Mouse (Mus musculus) natural killer cell, adult 2 months (primary cell): ENCODE results near the gene Dynlt1c.
"Not testable (repeated sequence)": the region's sequence is repeated elsewhere in the genome, so short reads cannot be mapped to it uniquely, and the experiment has no call there.

Experiments used
- DNase-seq, 2 experiments: peaks; one replicate each; pipeline ENCODE4 v3.0.0; 2022; ENCODE audit warnings: low spot score in 2 of 2

Dynlt1c gene

DNA sequence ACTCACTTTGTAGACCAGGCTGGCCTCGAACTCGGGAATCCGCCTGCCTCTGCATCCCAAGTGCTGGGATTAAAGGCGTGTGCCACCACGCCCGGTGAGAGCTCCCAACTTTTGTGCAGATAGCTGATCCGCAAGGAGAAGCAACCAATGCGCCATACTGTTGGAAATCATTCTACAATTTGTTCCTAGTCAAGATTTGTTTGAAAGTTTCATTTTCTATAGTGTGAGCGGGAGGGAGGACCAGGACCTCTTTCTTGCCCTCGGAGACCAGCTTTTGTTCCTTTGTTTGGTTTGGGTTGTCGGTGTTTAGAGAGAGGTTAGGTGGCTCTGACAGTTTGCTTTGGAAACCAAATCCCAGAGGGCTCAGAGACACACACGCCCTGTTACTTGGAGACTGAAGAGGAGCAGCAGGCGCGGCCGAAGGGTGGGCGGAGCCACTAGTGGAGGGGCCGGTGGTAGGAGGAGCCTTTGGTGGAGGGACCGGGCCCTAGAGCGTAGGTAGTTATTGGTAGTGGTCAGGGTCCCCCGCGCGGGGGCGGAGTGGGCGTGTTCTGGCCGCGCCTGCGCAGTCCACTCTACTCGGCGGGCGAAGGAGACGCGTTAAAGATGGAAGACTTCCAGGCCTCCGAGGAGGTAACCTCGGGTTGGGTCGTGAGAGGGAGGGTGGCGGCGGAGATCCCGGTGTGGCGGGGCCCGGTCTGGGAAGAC, at the start of gene Dynlt1c:
TSS of gene Dynlt1c (plus strand) at position 468 of the 708 bp plus-strand sequence.
- DNase-seq: peak; percentile 74 to 78

DNA sequence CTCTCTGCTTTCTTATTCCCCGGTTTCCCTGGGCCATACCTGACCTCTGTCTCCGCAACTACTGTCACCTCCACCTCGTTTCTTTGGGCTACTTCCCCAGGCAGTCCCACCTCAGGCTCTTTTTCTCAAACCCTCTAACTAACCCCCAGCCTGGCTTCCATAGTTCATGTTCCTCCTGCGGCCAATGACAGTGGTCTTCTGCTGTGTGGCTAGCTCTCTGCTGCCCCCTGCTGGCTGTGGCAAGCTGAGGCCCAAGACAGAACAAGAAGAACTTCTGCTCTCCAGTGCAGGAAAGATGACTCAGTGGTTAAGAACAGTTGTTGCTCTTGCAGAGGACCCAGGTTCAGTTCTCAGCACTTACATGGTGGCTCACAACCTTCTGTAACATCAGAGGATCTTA, 47.7 kb upstream of the Dynlt1c start:
- not testable (repeated sequence) for DNase-seq

- DNase-seq: not testable (repeated sequence)
Observed at GRCm38 (mm10) chr17:6554243-6554642, 47.2 kb upstream of the Dynlt1c start.

GRCm38 (mm10) chr17:6559447-6560133, 41.9 kb upstream of the Dynlt1c start:
- not testable (repeated sequence) for DNase-seq

DNA sequence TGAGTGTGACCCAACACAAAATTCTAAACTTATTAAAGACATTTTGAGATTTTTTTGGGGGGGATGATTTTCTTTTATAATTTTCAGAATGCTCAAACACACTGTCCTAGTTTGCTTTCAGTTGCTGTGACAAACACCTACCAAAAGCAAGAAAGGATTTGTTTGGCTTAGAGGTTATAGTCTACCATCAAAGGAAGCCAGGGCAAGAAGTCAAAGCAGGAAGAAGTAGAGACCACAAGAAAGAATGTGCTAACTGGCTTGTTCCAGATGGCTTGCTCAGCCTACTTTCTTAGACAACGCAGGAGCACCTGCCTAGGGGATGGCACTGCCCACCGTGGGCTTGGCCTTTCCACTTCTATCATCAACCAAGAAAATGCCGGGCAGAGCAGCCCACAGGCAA, 36.6 kb upstream of the Dynlt1c start:
- not testable (repeated sequence) for DNase-seq

DNA sequence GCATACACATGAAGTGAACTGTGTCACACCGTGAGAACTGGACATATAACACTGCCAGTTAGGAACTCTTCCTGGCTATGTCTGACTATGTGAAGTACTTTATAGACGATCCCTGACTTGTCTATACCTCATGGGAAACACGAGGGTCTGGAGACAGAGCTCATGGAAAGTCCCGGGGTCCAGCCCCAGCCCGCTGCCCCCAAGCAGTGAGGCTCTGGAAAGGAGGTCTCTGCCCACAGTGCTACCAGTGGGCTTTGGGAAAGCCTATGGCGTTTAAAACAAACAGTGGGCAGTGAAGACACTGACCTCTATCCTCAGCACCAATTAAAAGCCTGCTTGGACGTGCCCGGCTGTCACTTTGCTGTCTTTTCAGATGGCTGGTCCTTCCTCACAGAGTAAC, 33.6 kb upstream of the Dynlt1c start:
- not testable (repeated sequence) for DNase-seq

DNA sequence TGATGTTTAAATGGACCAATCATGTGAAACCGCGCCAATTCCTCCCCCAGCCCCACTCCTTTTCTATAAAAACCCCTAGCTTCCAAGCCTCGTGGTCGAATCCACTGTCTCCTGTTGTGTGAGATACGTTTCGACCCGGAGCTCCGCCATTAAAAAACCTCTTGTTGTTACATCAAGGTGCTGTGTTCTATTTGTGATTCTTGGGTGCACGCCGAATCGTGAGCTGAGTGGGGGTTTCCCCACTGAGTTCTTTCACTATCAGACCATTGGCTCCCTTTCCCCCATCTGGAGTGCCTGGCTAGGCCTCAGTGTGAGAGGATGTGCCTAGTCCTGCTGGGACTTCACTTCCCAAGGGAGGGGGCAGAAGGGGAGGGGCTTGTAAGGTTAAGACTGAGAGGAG, 30.2 kb upstream of the Dynlt1c start:
- not testable (repeated sequence) for DNase-seq

GRCm38 (mm10) chr17:6572202-6572601, 29.3 kb upstream of the Dynlt1c start:
- not testable (repeated sequence) for DNase-seq

DNA sequence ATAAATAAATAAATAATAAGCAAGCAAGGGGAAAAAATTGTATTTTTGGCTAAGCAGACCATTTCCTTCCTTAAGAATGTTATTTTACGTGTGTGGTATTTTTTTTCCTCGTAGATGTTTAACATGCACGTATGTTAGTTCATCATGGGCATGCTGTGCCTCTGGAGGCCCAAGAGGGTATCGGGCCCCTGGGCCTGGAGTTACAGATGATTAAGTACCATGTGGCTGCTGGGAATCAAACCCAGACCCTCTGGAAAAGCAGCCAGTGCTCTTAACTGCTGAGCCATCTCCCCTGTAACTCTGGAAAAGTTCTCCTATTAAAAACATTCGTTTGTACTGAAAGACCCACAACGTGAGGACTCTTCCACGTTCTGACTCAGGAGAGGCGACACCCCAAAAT, 26.1 kb upstream of the Dynlt1c start:
- not testable (repeated sequence) for DNase-seq

- DNase-seq: not testable (repeated sequence)
Observed at GRCm38 (mm10) chr17:6588672-6589071, 12.8 kb upstream of the Dynlt1c start.

DNA sequence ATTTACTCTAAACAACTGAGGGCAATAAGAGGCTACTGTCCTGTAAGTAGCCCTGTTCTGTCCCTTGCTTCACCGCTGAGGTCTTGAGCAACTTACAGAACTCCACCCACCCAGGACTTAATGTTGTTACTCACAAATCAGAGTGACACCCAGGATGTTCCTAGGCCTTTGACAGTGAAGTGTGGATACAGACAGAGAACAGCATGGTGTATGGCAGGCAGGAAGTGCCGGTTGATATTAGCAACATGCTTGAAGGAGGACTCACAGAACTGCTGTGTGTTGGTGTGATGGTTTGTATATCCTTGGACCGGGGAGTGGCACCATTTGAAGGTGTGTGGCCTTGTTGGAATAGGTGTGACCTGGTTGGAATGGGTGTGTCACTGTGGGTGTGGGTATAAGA, 9.4 kb upstream of the Dynlt1c start:
- DNase-seq: not testable (repeated sequence)

DNA sequence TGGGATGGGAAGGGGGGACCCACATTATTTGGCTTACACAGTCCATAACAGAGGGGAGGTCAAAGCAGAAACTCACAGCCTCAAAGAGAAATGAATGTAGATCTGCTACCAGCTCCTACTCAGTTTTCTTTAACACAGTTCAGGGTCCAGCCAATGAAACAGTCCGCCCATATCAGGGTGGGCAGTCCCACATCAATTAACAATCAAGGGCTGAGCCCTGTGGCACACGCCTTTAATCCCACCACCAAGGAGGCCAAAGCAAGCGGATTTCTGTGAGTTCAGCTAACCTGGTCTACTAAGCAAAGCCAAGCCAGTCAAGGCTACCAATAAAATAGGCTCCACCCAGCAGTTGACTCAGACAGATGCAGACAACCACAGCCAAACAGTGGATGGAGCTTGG, 7.6 kb upstream of the Dynlt1c start:
- not testable (repeated sequence) for DNase-seq

DNA sequence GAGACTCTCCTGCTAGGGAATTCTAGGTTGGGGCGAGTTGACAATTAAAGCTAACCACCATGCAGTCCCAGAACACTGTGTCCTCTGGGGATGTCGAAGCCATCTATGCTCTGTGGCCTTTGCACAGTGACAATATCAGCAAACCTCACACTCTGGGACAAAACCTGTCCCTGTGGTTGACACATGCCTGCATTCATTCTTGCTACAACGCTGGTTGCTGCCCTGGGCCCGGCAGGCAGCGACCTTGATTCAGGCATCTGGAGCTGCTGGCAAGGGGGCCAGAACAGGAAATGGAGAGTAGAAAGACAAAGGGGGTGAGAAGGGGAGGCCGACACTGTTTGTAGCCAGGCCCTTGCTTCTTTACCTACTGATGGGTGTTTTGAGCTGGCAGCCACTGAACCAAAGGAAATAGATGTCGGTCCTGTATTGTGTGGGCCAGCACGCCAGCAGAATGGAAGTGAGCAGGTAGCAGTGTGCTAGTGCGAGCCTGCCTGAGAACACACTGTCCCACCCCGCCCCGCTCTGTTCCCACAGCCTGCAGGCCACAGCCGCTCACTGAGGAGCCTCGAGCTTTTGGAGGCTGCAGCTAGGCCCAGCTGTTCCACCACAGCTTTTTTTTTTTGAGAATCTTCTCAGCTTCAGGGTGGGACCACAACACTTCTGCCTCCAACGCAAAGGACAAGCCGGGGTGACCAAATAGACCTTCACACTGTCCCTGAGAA, 5.5 kb upstream of the Dynlt1c start:
- DNase-seq: peak; percentile 69 to 85

GRCm38 (mm10) chr17:6598356-6598755, 3.1 kb upstream of the Dynlt1c start:
- peak; percentile 70 to 81 for DNase-seq

GRCm38 (mm10) chr17:6600216-6600911, 1.1 kb upstream of the Dynlt1c start:
- DNase-seq: not testable (repeated sequence)

GRCm38 (mm10) chr17:6602205-6602604, 734 bp downstream of the Dynlt1c start:
- not testable (repeated sequence) for DNase-seq

GRCm38 (mm10) chr17:6605347-6605746, 3.9 kb downstream of the Dynlt1c start:
- not testable (repeated sequence) for DNase-seq

DNA sequence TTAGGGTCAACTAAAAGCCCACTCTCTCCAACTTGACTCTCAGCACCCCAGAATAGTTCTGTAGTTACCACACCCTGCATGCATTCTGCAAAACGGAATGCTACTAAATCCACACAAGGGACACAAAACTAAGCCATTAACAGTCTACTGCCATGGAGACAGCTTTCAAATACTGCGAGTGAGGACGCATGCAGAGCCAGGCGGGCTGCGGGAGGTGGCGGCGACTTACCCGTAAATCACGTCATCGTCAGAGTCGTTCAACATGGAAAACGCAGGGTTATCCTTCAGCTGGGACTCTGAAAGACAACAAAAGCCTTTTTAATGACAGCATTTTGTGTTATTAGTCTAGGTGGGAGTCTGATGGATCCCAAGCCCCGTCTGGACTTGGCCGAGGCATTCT, 12.1 kb downstream of the Dynlt1c start:
- not testable (repeated sequence) for DNase-seq

DNA sequence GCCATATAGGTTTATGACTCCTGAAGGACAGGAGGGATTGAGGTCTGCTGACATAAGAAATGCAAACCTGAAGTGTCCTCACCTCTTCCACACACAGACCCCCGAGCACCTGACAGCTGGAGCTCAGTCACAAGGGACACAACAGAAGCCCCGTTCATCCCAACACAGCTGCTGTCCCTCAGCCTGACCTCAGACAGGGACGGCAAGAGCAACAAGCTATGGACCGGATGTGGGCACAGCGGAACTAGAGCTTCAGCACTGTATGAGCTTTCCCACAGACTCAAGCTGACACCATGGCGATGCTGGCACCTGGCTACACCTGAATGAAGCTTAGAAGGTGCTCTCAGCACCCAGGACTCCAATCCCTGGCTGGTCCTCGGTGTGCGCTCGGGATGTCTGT, 12.8 kb downstream of the Dynlt1c start:
- not testable (repeated sequence) for DNase-seq

- DNase-seq: not testable (repeated sequence)
Observed at GRCm38 (mm10) chr17:6616731-6617130, 15.3 kb downstream of the Dynlt1c start.

- not testable (repeated sequence) for DNase-seq
Observed at GRCm38 (mm10) chr17:6617689-6618400, 16.4 kb downstream of the Dynlt1c start.
